Mouse (Mus musculus) right cerebral cortex, adult 2 months (tissue): ENCODE data around the gene Armt1.

Experiments
- DNase-seq, 2 experiments: peaks; one replicate each; pipeline ENCODE4 v3.0.0; 2021 to 2022; ENCODE audit warnings: low spot score in 2 of 2

The Armt1 gene

DNA sequence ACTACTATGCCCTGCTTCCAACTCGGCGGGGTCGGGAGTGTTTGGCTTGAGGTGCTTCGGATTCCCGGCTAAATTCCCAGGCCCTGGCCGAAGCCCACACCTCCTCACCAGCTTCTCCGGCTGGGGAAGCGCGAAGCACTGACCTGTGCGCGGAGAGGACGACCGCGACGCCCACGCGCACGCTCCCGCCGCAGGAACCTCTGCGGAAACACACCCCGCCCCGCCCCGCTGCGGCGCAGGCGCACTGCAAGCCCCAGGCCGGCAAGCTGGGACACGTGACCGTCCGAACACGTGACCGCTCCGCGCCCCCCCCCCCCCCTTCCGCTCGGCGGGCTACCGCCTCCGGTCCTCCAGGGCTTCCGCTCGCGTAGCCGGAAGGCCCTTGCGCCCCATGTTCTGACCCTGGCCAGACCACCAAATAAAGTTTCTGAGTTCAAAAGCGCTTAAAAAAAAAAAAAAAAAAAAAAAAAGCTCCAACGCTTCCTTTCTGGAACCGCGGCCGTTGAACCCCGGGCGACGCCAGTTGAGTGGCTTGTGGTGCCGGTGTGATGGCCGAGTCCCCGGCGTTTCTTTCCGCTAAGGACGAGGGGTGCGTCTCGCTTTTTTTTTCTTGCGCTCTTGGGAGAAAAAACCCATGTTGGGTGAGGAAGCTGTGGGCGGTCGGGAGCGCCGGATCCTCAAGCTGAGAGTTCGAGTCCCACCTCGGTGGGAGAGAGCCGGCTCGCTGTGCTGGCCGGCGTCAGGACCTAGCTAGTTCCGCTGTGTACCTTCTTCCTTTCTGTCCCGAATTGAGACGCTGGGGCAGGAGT is at the start of gene Armt1, which contains the start of gene Rmnd1:
Armt1 (plus strand) TSS at position 345 of the 809 bp plus-strand sequence.
Rmnd1 (minus strand) TSS at position 266 of the 809 bp plus-strand sequence.
- DNase-seq = peak; percentile 92 to 96

DNA sequence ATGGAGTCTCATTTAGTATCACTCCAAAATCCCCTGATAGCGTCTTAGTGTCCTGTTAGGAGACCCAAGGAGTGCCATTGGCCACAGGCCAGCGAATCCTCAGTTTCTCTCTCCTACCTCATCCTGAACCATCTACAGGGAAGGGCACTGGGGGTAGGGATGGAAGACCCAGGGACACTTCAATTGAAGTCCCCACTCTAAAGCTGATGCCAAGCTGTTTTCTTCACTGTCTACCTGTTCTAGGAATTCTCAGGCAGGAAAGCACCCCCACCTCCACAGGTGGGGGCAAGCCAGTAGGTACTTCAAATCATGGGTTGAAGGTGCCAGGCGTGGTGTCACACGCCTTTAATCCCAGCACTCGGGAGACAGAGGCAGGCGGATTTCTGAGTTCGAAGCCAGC is 48.0 kb upstream of the Armt1 start:
- no peak for DNase-seq

DNA sequence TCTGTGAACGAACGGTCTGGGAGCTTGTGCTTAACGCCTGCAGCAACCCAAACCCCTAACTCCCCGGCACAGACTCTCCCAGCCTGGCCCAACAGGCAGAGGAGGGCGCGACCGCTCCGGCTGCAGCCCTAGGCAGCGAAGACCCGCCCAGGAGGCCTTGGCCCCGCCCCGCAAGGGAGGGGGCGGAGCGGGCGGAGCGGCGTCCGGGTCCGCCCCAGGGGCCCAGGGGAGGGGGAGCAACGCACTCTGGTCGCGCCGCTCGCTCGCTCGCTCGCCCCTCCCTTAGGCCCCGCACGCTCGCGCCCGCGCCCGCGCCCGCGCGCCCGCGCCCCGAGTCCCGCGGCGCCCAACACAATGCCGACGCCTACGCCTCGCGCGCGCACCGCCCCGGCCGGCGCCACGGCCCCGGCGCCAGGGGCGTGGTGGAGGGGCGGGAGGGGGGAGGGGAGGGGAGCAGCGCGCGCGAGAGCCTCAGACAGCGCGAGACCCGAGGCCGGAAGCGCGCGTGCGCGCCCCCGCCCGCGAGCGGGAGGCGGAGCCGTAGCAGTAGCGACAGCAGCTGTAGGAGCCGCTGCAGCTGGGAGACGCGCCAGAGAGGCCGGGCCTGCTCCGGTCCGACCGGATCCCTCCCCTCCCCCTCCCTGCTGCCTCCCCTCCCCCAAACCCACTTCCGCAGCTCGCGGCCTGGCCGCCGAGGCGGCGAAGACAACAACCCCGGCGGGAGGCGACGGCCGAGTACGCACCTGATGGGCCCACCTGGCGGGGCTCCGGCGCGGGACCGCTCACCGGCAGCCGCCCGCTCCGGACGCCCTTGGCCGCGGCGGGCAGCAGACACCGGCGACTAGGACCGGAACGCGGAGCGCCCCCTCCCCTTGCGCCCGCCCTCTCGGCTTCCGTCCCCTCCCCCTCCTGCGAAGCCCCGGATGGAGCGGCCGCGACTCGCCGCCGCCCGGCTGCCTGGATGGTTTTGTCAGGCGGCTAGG is 45.4 kb upstream of the Armt1 start:
- DNase-seq = peak; percentile 87 to 92

DNA sequence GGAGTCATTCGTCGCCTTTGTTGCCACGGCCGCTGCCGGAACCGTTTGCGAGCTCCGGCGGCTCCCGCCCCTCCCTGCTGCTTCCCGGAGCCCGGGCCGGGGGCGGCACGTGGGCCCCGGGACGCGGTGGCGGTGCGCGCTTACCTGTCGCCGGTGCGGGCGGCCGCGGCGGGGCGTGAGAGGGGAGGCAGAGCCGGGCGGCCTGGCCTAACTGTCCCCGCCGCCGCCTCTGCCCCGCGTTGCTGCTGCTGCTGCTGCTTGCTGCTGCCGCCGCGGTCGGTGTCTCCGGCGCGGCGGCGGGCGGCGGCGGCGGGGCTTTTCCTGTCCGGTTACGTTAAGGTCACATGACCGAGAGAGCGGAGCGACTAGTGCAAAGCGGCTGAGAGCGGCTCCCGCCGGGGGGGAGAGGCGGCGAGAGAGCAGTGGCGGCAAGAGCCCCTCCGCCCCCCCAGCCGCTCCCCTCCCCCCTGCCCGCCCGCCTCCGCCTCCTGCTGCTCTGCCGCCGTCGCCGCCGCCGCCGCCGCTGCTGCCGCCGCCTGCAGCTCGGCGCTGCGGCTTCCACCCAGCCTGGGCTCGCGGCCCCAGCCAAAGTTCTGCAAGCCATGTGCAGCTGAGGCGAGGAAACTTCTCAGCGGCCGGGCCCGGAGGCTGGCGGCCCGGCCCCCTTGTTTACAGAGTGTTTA is 44.4 kb upstream of the Armt1 start, which contains the start of gene Zbtb2:
Zbtb2 (minus strand) TSS at position 408 of the 683 bp plus-strand sequence.
- peak; percentile 53 to 56 for DNase-seq

DNA sequence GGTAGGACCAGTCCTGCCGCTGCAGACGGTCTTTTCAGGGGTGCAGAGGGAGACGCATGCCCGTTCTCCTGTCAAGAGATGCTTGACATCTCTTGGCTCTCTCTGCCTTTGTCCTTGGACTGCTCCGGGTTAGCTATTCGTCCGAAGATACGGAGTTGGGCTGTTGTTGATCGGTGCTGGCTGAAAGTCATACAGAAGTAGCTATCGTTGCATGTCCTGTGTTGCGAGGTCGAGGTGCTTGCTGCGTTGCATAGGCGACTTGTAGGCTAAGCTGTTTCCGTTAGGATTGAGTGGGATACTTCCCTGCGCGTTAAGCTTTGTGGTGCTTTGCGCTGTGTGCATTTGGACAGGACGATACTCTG is 43.9 kb upstream of the Armt1 start:
- DNase-seq = no peak

DNA sequence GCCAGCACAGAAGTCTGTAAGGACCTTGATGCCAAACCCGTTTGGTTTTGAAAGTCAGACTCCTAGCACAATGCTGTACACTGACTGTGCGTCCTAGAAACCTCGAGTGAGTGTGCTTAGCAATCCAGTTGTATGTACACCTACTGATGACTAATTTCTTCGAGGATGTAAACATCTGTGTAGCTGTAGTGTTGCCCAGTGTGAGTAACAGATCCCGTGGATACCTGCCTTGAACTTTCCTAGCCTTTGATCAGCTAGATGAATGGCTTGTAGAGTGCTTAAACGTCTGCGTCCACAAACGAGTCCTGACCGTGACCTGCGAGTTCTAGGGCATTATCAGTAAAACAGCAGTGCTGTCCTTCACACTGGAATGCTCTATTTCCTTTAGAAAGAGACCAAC is 43.2 kb upstream of the Armt1 start:
- DNase-seq = no peak

DNA sequence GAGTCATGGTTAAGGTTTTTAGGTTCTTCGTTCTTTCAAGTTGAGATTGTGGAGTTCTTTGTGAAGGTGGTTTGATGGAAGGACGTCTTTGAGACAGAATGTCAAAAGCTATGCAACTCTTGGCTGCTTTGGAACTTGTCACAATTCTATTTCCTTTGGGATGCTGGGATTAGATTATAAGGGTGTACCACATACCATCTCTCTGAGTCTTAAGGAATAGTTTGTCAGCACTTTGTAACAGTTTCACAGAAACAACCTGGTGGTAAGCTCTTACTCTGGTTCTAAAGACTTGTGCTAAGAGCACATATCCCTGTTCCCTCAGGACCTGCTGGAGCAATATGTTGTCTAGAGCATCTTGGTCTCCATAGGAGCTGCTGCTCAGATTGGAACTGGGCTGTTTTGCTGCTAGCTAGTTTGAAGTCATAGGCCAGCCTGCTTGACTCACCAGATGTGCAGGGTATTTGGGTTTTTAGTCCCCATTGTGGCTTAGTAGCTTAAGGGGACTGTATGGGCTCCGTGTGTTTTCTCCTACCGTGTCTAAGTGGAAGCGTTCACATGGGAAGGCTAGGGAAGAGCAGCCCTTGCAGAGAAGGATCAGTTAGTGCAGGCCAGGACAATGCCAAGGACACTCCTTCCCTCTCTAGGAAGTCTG is 42.7 kb upstream of the Armt1 start:
- no peak for DNase-seq

DNA sequence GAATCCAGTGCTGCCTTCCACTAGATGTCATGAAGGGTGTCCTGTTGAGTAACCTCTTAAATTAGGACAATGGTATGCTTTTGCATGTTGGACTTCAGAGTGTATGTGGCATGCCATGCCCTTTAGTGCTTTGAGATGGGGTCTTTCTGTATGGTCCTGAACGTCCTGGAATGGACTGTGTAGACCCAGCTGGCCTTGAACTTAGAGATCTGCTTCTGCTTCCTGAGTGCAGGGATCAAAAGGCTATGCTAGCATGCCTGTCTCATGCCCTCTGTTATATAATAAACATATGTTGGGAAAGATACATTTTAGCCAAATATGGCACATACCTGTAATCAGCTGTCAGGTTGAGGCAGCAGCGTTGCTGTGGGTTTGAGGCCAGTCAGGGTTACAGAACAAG is 41.7 kb upstream of the Armt1 start:
- no peak for DNase-seq

DNA sequence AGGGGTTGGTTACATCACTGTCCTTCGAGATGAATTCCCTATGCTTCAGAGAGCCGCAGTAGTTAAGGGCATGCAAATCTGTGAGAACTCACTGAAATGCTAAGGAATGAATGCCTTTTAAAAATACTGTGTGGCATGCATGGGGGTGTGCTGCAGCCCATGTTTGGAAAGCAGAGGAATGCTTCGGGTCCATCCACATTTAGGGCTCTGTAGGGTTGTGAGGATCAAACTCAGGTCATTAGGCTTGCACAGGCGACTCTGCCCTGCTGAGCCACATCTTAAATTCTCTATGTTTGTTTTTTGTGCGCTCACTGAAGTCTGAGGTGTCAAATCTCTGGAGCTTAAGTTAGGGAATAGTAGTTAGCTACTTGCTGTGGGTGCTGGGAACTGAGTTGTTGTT is 41.2 kb upstream of the Armt1 start:
- no peak for DNase-seq

DNA sequence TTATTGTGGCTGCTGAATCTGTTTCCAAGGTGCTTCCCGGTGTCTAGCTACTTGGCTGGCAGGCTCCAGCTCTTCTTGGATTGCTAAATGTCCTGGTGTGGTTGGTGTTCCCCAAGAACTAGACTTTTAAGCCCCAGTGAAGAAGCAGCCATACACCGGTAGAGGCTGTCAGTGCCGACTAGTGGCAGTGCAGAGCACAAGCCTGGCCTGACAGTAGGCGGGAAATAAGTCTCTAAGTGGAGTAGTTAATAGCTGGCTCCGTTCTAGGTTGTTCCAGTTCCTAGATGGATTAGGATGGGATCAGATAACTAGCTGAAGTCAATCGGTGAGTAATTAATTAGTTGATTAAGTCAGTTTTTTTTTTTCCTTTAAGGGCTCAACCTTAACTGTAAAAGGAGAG is 40.4 kb upstream of the Armt1 start:
- peak in 1 of 2 experiments; percentile 50 for DNase-seq

DNA sequence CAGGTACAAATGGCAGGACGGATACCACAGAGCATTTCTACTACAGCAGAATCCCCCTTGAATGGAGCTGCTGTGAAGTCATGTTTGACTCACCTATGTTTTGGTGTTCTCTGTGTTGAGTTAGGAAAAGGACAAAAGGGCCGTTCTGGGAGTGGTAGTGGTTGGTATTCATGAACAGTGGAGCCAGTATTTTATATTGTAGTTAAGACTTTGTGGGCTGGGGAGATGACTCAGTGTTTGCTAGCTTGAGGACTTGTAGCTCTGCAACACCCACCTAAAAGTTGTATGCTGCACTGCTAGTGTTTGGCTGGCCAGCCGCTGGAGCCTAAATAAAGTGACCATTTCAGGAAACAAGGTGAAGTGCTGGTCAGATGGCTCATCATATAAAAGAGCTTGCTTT is 36.9 kb upstream of the Armt1 start:
- peak; percentile 39 to 46 for DNase-seq

DNA sequence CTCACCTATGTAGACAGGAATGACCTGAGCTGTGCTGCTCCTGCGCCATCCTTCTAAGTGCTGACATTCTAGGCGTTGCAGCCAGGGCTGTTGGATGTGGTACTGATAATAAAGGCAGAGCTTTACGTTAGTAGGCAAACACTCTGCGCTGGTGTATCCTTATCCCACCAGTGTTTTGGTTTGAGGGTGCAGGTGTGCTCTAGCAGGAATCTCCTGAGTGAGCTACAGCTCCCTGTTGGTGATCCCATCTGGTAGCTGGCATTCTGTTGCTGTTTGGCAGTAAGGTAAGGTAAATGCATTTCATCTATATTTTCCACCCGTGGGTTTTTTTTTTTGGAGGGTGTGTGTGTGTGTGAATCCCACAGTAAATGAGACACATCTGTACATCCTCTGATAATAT is 34.2 kb upstream of the Armt1 start:
- DNase-seq = no peak

DNA sequence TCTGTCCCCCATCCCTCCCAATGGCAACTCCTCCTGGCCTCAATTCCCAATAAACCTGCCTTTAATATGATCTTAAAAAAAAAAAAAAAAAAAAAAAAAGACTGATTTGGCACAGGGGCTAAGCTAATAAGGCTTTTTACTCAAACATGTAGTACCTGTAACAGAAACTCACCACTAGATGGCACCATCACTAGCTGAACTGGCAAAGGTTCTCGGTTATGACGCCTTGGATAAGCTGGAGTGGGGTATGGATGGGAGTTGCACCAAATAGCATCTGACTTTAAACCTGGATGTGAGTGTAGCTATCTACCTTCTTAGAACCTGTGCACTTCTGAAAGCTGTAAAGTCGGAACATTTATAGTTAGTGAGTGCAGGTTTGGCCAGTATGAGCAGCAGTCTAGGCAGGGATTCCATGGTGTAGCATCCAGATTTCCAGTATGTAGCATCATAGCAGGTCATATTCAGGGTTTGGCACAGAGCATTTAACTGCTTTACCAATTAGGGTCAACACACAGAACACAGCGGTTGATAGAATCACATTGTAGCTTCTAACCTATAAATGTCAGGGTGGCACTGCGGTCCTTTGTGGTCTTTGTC is 27.3 kb upstream of the Armt1 start:
- peak; percentile 44 to 48 for DNase-seq

DNA sequence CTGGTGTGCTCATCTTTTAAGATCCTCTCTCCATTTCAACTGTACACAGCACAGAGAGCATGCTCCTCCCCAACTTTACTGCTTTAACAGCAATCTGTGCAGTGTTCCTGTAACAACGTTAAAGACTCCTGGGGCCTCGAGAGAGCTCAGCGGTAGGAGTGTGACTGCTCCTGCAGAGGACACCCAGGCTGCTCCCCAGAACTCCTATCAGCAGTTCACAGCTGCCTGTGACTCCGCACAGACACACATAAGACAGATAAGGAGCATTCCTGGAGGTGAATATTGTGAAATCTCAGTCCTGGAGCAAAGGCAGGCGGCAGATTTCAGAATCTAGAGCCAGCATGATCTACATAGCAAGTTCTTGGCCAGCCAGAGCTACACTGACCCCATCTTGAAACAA is 26.8 kb upstream of the Armt1 start:
- DNase-seq = no peak

DNA sequence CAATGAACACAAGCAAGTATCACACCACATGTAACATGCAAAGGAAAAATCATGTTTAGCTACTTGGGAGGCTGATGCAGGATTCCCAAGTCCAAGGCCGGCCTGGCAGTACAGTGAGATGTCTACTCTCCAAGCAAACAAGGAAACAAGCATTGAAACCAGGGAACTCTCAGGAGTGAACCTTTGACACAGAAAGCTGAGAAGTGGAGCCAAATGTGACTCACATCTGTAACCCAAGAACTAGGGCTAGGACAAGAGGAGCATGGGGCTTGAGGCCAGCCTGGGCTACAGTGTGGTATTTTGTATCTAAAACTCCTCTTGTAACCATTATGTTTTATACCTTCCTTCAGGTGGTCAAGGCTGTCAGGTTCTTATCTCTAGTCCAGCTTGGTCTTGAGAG is 25.1 kb upstream of the Armt1 start:
- DNase-seq = no peak

DNA sequence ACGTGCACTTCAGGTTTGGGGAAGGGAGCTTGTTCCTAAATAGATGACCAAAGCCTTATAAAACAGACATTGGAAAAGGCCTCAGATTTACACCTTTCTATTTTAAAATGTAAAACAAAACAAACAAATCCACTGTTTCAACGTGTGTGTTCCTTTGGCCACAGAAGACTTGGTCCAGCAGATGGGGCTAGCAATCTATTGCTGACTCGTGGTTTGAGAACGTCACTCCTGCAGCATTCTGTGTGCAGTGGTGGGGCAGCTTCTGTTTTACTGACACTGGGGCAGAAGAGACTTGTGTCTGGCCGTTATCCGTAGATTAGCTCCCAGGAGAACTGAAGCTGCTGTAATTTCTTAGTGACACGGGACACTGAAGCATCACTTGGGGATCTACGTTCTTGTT is 7.0 kb upstream of the Armt1 start:
- no peak for DNase-seq

DNA sequence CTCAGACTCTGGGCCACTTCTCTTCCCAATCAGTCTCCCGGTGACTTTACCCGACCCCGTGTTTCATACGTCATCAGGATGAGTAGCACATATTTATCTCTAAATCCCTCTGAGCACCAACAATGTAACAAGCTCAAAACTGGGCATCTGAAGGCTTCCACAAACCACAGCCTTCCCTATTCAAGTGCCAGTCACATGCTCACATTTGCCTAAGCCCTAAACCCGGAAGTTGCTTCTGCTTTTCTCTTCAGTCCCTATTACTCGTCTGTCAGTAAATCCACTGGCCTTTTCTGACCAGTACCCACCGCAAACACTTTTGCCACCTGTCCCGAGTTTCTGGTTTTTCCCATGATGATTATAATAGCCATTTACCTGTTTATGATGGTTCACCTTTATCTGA is 1.9 kb upstream of the Armt1 start:
- DNase-seq = no peak

DNA sequence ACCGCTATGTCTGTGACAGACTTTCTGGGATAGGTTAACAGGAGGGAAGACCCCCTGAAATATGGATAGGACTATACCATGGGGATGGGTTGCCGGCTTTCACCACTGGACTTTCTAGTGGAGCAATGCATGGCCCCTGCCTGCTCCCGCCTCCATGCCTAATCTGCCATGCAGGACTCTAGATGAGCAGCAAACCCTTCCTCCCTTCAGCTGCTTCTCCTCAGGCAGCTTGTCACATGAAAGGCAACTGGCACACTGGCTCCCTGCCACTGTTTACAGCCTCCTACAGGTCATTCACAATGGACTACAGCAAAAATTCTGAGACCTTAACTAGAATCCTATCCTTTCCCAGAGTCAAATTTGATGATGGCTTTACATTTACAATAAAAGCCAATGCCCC is 1.4 kb upstream of the Armt1 start:
- DNase-seq = no peak

DNA sequence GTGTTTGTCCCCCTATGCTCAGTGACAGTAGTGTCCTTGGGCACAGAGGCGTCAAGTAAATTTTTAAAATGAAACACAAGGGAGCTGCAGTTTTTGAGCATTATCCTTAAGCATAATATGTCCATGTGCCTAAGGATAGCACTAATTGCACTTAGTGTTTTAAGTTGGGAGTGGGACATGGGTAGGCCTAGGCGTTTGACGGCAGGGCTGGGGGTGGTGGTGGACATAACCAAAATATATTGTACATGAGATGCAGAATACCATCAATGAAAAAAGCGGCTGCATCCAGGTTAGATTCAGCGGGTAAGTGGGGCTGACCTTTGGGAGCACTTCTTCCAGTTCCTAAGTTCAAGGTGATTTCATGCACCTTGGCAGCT is 533 bp upstream of the Armt1 start:
- DNase-seq = no peak

DNA sequence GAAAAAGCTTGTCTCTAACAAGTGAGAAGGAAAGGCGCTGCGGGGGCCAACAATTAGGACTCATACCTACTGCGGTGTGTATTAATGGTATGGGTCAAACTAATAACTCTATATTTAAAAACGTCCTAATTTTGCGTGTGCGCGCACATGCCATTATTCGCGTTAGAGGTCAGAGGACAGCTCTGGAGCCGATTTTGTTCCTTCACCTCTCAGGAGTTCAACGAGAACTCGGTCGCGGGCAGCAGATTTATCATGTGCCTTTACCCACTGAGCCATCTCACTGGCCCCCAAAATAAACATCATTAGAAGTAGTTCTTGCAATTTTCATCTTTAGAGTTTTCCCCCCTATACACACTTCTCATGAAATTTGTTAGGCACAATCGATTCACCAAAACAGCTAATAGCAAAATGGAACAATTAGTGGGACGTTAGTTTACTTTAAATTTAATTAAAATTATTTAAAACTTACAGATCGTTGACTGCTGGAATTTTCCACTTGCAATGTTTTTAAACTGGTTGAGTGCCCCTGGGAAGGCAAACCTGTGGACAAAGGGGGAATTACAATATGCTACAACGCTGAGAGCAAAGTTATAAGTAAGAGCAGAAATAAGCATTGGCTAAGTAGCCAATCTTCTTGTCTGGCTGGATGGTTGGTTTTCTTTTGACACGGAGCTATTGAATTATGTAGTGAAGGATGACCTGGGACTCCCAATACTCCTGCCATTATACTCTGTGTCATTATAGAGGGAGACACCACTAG is 909 bp downstream of the Armt1 start:
- no peak for DNase-seq
